Mouse (Mus musculus) heart, adult 8-10 months (tissue): ENCODE measurements around the gene Ing4. TPM values are rescaled to one million over a fixed set of nuclear protein-coding genes. Genes with fewer than 3 reads are reported as not detected.

Experiments
- DNase-seq: peaks from one replicate; pipeline ENCODE4 v3.0.0; 2022; ENCODE audit warnings: low spot score
- microRNA-seq: library from miRNA; unstranded; fragments of <30 nt; microRNA quantifications from one replicate; pipeline ENCODE4 v1.2.0, GENCODE M21; 2022
- total RNA-seq, 4 experiments: library from RNA; stranded (reverse); gene quantifications; 2 replicates each; pipeline ENCODE4 v1.2.4; 2022

Ing4 gene
- total RNA-seq, 4 experiments from 2014 or later = 24.7 to 27.7 (median 25.1) TPM

- no peak for DNase-seq
Measured at GRCm38 (mm10) chr6:125090341-125091085, 51.0 kb downstream of the Ing4 start.

GRCm38 (mm10) chr6:125092372-125092771 is 52.8 kb downstream of the Ing4 start:
- no peak for DNase-seq

GRCm38 (mm10) chr6:125094843-125095242 is 55.3 kb downstream of the Ing4 start:
- no peak for DNase-seq

- peak; percentile 80 for DNase-seq
Measured at GRCm38 (mm10) chr6:125095391-125096278, 56.1 kb downstream of the Ing4 start, which contains the start of gene Chd4. Gene Chd4, plus strand, starts transcription at chr6:125095981.

GRCm38 (mm10) chr6:125096279-125096596 is 56.7 kb downstream of the Ing4 start:
- DNase-seq = no peak

GRCm38 (mm10) chr6:125096597-125097345 is 57.2 kb downstream of the Ing4 start:
- peak; percentile 48 for DNase-seq

GRCm38 (mm10) chr6:125097346-125097689 is 57.8 kb downstream of the Ing4 start:
- no peak for DNase-seq

GRCm38 (mm10) chr6:125097951-125098350 is 58.4 kb downstream of the Ing4 start:
- DNase-seq = no peak

GRCm38 (mm10) chr6:125098513-125098912 is 59.0 kb downstream of the Ing4 start:
- no peak for DNase-seq

Small RNAs within 50 kb of the gene (microRNA-seq; reads per million reads assigned to microRNA genes)
- gene Mir7045 = not detected

Other genes with a start within 250 kb of the Ing4 start
- gene Spsb2, start 231.1 kb upstream of the Ing4 start, total RNA-seq = 1 to 10 TPM; 2.0 to 5.8 (median 3.2) TPM
- 1,000 to 10,000 TPM in 1 of 4 experiments, 100 to 1,000 TPM in 3; 893 to 1,022 (median 969) TPM for gene Tpi1, start 225.5 kb upstream of the Ing4 start, total RNA-seq
- gene Usp5, start 210.3 kb upstream of the Ing4 start, total RNA-seq = 10 to 100 TPM; 72.5 to 79.7 (median 75.8) TPM
- 1 to 10 TPM in 1 of 4 experiments, under 1 TPM in 3; 0.14 to 1.4 (median 0.40) TPM for gene Cdca3, start 210.2 kb upstream of the Ing4 start, total RNA-seq
- gene Gnb3, start 199.5 kb upstream of the Ing4 start, total RNA-seq = 10 to 100 TPM; 11.6 to 18.4 (median 16.7) TPM
- gene P3h3, start 182.0 kb upstream of the Ing4 start, total RNA-seq = 1 to 10 TPM; 8.0 to 9.7 (median 9.4) TPM
- gene Gpr162, start 175.8 kb upstream of the Ing4 start, total RNA-seq = 1 to 10 TPM in 1 of 4 experiments, under 1 TPM in 3; 0.31 to 1.6 (median 0.74) TPM
- under 1 TPM; 0.19 to 0.54 (median 0.25) TPM for gene Cd4, start 151.5 kb upstream of the Ing4 start, total RNA-seq
- gene Lag3, start 128.1 kb upstream of the Ing4 start, total RNA-seq = under 1 TPM in 2 of 4 experiments, not detected in 2; 0.24 to 0.75 TPM
- gene Ptms, start 119.7 kb upstream of the Ing4 start, total RNA-seq = 100 to 1,000 TPM; 116 to 160 (median 152) TPM
- gene Mlf2, start 108.4 kb upstream of the Ing4 start, total RNA-seq = 100 to 1,000 TPM; 177 to 202 (median 195) TPM
- gene Cops7a, start 74.2 kb upstream of the Ing4 start, total RNA-seq = 100 to 1,000 TPM in 2 of 4 experiments, 10 to 100 TPM in 2; 98.1 to 109 (median 103) TPM
- gene Pianp, start 43.1 kb upstream of the Ing4 start, total RNA-seq = 1 to 10 TPM in 1 of 4 experiments, under 1 TPM in 3; 0.31 to 2.7 (median 0.41) TPM
- gene Zfp384, start 30.6 kb upstream of the Ing4 start, total RNA-seq = 10 to 100 TPM; 21.0 to 24.4 (median 23.6) TPM
- gene Acrbp, start 9.9 kb downstream of the Ing4 start, total RNA-seq = 1 to 10 TPM; 1.5 to 2.6 (median 2.2) TPM
- 1 to 10 TPM in 1 of 4 experiments, not detected in 3; 1.6 TPM for gene Lpar5, start 28.2 kb downstream of the Ing4 start, total RNA-seq
- 100 to 1,000 TPM; 100 to 126 (median 113) TPM for gene Chd4, start 56.2 kb downstream of the Ing4 start, total RNA-seq
- 10 to 100 TPM; 16.5 to 21.5 (median 20.3) TPM for gene Nop2, start 92.1 kb downstream of the Ing4 start, total RNA-seq
- gene Iffo1, start 105.5 kb downstream of the Ing4 start, total RNA-seq = 10 to 100 TPM in 2 of 4 experiments, 1 to 10 TPM in 2; 5.2 to 11.9 (median 9.4) TPM
- gene Gapdh, start 126.7 kb downstream of the Ing4 start, total RNA-seq = 1,000 to 10,000 TPM; 4,410 to 5,784 (median 5,238) TPM
- 10 to 100 TPM; 14.3 to 18.7 (median 15.6) TPM for gene Ncapd2, start 151.9 kb downstream of the Ing4 start, total RNA-seq
- gene Mrpl51, start 152.0 kb downstream of the Ing4 start, total RNA-seq = 100 to 1,000 TPM; 313 to 324 (median 318) TPM
- gene Vamp1, start 175.8 kb downstream of the Ing4 start, total RNA-seq = 1 to 10 TPM; 5.2 to 7.7 (median 6.5) TPM
- gene Tapbpl, start 192.1 kb downstream of the Ing4 start, total RNA-seq = 1 to 10 TPM; 4.8 to 5.8 (median 5.4) TPM
- gene Cd27, start 197.2 kb downstream of the Ing4 start, total RNA-seq = under 1 TPM in 3 of 4 experiments, not detected in 1; 0.22 to 0.84 (median 0.43) TPM
- gene Tuba3a, start 246.3 kb downstream of the Ing4 start, total RNA-seq = not detected